Mouse (Mus musculus) ES-E14 (cell line): ENCODE results near the gene Guca2a.

Experiments used
- CHD2 ChIP-seq: IDR thresholded peaks from 2 replicates; pipeline ENCODE4 v1.6.1; 2014; ENCODE audit warnings: mild to moderate bottlenecking, low read depth, low read length, inconsistent platforms
- HCFC1 ChIP-seq: IDR thresholded peaks from 2 replicates; pipeline ENCODE4 v1.6.1; 2012; ENCODE audit warnings: low read length, inconsistent platforms, borderline replicate concordance; ENCODE audit not compliant: insufficient read depth
- ZC3H11A ChIP-seq: IDR thresholded peaks from 2 replicates; pipeline ENCODE4 v1.6.1; 2012; ENCODE audit warnings: low read depth, mild to moderate bottlenecking, inconsistent platforms, low read length, borderline replicate concordance
- ZNF384 ChIP-seq: IDR thresholded peaks from 2 replicates; pipeline ENCODE4 v1.6.1; 2012; ENCODE audit warnings: low read depth, low read length, inconsistent platforms

- no peak for TF ChIP-seq CHD2
- no peak for TF ChIP-seq HCFC1
- TF ChIP-seq ZC3H11A, result no peak
- TF ChIP-seq ZNF384, result no peak
Observed at GRCm38 (mm10) chr4:119636731-119637130, 773 bp upstream of the Guca2a start.
